Comparison of ENCODE assay signal across 15 mouse cellular contexts in genomic region chr1:130507408-130507807, GRCm38 (mm10).
"Had no signal": no experiment of that assay in that cellular context is flagged by ENCODE, and none has a peak within 500 bp of the region (broad histone marks: within the 10 kb centered on the region; RNA-seq: fewer than 3 reads in every experiment).

No protein-coding gene starts in this region.

- H3K27ac ChIP-seq: midbrain, embryonic 10.5 days; midbrain, embryonic 12.5 days; neural tube, embryonic 12.5 days had no signal

- DNase-seq: lung, adult 18-20 months; lung, embryonic 14.5 days; lung, postnatal 10 days; lung, postnatal 4 days; midbrain, embryonic 14.5 days; right cerebral cortex, adult 18-20 months; right cerebral cortex, postnatal 25 days; right cerebral cortex, postnatal 4 days; spleen, adult 18-20 months; thymus, adult 18-20 months; thymus, postnatal 14 days; thymus, postnatal 36 days had no signal

- H3K9me3 ChIP-seq: midbrain, embryonic 10.5 days; midbrain, embryonic 12.5 days; neural tube, embryonic 12.5 days had no signal

- H3K9ac ChIP-seq: lung, embryonic 14.5 days; midbrain, embryonic 12.5 days; neural tube, embryonic 12.5 days had no signal

- H3K27me3 ChIP-seq: midbrain, embryonic 12.5 days; neural tube, embryonic 12.5 days had no signal

- H3K4me1 ChIP-seq: midbrain, embryonic 10.5 days; midbrain, embryonic 12.5 days; neural tube, embryonic 12.5 days had no signal

- H3K36me3 ChIP-seq: midbrain, embryonic 10.5 days; midbrain, embryonic 12.5 days; neural tube, embryonic 12.5 days had no signal

- H3K4me2 ChIP-seq: lung, embryonic 14.5 days; midbrain, embryonic 12.5 days; neural tube, embryonic 12.5 days had no signal

- H3K4me3 ChIP-seq: midbrain, embryonic 10.5 days; midbrain, embryonic 12.5 days; neural tube, embryonic 12.5 days had no signal
